Mouse (Mus musculus): ENCODE results near the gene 4930507D05Rik.
"Not testable (repeated sequence)": the region's sequence is repeated elsewhere in the genome, so short reads cannot be mapped to it uniquely, and the experiment has no call there.

The 4930507D05Rik gene

GRCm38 (mm10) chr10:62449364-62450279 is at the start of gene 4930507D05Rik, which contains the start of gene Supv3l1:
TSS of gene 4930507D05Rik (plus strand) at chr10:62449489.
TSS of gene Supv3l1 (minus strand) at chr10:62449738.
- DNase-seq (ENCODE audit: low spot score): peak; percentile 90

GRCm38 (mm10) chr10:62401641-62402111 is 47.6 kb upstream of the 4930507D05Rik start:
- DNase-seq (ENCODE audit: low spot score): no peak

DNA sequence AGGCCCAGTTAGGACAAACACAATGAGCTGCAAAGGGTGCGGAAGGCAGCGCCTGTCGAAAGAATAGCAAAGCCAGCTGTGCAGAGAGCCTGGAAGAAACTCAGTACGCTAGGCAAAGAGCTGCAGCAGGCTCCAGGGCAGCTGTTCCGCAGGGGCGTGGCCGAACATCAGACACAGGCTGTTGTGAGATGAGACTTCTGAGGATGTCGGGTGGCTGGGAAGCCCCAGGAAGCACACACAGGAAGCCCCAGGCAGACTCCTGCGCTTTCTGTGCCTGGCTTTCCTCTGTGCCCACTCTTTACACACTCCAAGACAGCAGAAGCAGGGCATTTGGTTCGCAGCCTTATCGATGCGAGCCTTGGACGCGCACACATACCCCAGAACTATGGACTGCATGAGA is 44.4 kb upstream of the 4930507D05Rik start:
- DNase-seq (ENCODE audit: low spot score): no peak

GRCm38 (mm10) chr10:62410943-62411342 is 38.3 kb upstream of the 4930507D05Rik start:
- DNase-seq (ENCODE audit: low spot score): peak; percentile 70

GRCm38 (mm10) chr10:62411431-62412410 is 37.6 kb upstream of the 4930507D05Rik start:
- no peak for DNase-seq (ENCODE audit: low spot score)

DNA sequence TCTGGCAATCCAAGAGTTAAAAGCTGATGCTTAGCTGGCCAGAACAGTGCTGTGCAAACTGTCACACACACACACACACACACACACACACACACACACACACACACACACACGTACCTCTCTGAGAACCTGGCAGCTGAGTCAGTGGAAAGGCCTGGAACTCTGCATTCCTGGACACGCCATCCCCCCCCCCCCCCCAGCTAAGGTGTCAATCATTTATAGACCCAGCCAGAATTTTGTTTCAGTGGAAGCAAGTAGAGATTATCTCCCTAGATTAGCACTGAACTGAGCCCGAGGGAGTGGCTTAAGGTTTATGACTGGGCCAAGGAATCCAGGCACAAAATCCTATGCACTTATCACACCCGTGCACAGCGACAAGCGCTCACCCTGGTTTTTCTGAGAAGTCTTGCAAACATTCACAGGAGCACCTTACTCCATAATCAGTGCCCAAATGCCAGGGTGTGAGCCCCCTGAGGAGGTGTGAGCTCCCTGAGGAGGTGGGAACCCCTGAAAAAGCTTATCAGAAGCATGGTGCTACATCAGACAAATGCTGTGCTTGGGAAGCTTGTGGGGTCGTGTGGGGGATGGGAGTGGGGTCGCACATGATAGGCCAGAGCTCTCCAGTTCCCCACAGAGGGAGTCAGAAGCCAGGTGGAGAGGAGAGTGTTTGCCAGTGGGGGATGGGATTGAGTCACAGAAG is 36.2 kb upstream of the 4930507D05Rik start:
- no peak for DNase-seq (ENCODE audit: low spot score)

- DNase-seq (ENCODE audit: low spot score): no peak
Measured at GRCm38 (mm10) chr10:62413606-62413982, 35.7 kb upstream of the 4930507D05Rik start.

DNA sequence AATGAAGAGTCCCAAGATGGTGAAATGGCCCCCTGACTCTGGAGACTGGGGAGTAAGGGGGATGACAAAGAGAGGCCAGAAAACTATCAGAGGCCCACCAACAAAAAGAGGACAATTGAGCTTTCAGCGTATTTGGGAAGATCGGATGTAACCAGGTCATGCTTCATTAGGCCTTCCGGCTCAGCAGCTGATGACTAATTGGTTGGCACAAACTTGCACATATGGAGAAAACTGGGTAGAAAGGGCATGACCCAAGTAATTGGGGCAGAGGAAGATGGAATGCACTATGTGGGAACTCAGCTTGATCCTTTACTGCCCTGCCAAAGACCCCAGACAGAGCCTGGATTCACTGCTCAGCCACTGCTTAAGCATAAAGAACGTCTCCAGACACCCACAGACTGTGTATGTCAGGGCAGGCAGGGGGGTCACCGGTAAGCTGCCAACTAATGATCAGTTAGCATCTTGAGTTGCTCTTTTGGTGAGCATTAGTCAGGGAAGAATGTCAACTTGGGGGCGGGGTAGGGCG is 30.4 kb upstream of the 4930507D05Rik start:
- no peak for DNase-seq (ENCODE audit: low spot score)

GRCm38 (mm10) chr10:62419422-62419821 is 29.9 kb upstream of the 4930507D05Rik start:
- no peak for DNase-seq (ENCODE audit: low spot score)

- DNase-seq (ENCODE audit: low spot score): no peak
Measured at GRCm38 (mm10) chr10:62420399-62420798, 28.9 kb upstream of the 4930507D05Rik start.

DNA sequence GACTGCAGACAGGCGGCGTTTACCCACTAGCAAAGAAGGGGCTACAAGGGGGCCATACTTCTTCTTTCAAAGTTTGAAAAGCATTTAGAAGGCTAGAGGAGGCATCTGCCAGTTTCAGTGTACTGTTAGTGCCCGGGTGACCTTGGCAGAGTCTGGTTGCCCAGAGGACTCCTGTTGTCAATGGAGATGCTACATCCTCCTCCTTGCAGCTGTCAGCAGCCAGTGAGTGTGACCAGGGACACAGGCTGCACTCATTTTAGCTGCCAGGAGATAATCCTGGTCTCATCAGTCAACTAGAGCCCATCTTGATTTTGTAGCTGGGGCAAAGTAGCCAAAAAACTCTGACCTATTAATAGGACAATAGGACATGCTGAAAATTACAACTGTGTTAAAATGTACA is 28.2 kb upstream of the 4930507D05Rik start:
- DNase-seq (ENCODE audit: low spot score): no peak

DNA sequence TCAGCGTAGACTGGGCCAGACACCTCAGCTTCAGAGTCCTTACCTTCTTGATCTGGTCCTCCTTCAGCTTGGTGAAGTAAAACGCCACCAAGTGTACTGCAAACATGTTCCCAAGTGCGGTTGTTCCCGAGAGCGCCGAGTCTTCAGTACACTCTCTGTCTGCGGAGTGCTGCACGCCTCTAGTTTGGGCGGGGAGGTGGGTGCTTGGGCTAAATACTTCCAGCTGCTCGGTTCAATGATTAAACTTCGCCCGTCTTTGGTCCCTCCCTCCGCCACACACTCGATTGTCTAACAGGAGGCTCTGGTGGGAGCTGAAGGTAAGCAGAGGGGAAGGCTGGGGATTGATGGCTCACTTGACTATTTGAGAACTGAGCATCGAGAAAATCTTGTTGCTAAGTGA is 27.0 kb upstream of the 4930507D05Rik start, which contains the start of gene Hkdc1:
Hkdc1 (minus strand) TSS at position 237 of the 400 bp plus-strand sequence.
- DNase-seq (ENCODE audit: low spot score): no peak

GRCm38 (mm10) chr10:62425081-62425871 is 24.0 kb upstream of the 4930507D05Rik start:
- DNase-seq (ENCODE audit: low spot score): no peak

DNA sequence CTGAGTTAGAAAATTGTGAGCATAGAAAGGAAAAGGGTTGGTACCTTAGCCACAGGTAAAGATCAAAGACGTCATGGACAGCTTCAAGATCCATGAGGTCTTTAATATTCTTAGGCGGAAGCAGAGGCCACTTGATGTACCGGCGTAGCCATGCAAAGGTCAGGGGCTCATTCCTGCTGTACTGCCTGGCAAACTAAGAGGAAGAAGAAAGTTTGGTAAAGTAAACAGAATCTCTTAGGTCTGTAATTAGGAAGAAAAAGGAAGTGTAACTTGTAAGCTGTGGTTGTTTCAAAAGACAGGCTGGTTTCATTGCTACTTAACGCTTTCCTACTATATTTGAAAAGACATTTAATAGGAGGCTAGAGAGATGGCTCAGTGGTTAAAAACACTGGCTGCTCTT is 18.9 kb upstream of the 4930507D05Rik start:
- no peak for DNase-seq (ENCODE audit: low spot score)

GRCm38 (mm10) chr10:62450280-62450640 is 971 bp downstream of the 4930507D05Rik start:
- DNase-seq (ENCODE audit: low spot score): no peak

DNA sequence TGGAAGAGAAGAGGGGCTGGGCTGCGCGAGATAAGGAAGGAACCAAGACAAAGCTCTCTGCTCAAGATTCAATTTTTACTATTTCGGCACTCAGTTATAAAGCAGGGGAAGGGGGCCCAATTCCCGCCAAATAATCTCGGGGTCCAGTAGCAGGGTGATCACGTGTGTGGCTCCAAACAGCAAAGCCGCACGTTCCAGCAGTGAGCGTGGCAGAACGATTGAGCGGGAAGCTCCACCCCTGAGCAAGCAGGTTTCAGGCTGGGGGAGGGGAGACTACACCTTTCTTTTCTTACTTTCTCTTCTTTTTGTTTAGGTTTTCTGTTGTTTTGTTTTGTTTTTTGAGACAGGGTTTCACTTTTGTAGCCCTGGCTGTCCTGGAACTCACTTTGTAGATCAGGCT is 2.7 kb downstream of the 4930507D05Rik start:
- not testable (repeated sequence) for DNase-seq (ENCODE audit: low spot score)

DNA sequence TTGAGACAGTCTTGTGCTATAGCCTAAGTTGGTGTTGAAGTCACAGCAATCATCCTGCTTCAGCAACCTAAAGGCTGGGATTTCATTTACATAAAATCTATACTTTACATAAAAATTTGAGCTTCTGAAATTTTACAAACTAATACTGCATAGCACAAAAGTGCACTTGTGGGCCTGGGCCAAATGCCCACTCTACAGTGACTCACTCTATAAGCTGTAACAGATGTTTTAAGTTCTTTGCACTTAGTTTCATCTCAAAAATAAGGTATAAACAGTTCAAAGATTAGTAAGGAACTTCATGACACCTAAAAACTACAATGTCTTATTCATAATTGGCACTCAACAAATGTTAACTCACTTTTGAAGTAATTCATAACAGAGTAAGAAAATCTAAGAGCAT is 12.0 kb downstream of the 4930507D05Rik start:
- DNase-seq (ENCODE audit: low spot score): no peak

DNA sequence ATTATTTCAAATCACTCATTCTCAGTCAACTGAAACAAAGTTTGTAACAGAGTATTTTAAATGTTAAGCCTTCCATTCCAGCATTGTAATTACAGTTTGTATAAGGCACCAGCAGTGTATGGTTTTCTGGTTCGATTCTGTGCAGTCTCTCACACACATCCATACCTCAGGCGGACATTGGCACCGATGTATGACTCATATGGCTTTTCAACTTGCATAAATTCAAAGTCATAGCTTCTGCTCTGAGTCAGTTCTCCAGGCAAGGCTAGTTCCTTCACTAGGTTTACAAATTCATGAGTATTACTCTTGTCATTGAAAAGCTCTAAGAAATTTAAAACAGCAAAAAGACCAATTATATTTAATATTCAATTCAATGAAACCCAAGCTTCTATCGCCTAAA is 20.4 kb downstream of the 4930507D05Rik start:
- no peak for DNase-seq (ENCODE audit: low spot score)

- no peak for DNase-seq (ENCODE audit: low spot score)
Measured at GRCm38 (mm10) chr10:62471105-62471504, 21.8 kb downstream of the 4930507D05Rik start.

DNA sequence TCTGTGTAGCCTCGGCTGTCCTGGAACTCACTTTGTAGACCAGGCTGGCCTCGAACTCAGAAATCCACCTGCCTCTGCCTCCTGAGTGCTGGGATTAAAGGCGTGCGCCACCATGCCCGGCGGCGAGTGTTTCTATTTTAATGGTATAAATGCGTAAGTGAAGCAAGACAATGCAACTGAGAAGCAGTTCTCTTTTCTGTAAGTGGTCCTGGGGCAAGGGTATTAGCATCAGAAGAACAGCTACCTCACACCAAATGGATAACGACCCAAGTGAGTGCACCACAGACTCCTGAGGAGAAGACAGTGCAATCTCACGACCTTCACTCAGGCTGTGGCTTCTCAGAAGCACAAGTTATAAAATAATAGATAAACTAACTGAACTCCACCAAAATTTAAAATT is 25.7 kb downstream of the 4930507D05Rik start:
- DNase-seq (ENCODE audit: low spot score): no peak

GRCm38 (mm10) chr10:62476980-62477379 is 27.7 kb downstream of the 4930507D05Rik start:
- no peak for DNase-seq (ENCODE audit: low spot score)

Data from ovary, postnatal 36 days (tissue).